Mouse (Mus musculus) MEL (cell line): ENCODE data around the gene Wdr5. TPM values are rescaled to one million over a fixed set of nuclear protein-coding genes. Genes with fewer than 3 reads are reported as not detected.

ENCODE experiments used
- DNase-seq: peaks from one replicate; pipeline ENCODE4 v3.0.0; 2011; ENCODE audit warnings: low read depth, low spot score
- H3K27ac ChIP-seq: 2 replicates; pipeline ENCODE4 v1.5.1; 2012; ENCODE audit warnings: low read depth, mild to moderate bottlenecking, control low read depth, low read length, moderate library complexity; ENCODE audit not compliant: control insufficient read depth
- H3K27me3 ChIP-seq, 2 experiments: fragments of 150-350 bp in 1 of 2; sonication (generic) in 1 of 2; 2 replicates each; pipeline ENCODE4 v1.6.1; 2012; ENCODE audit warnings: low read length in 2 of 2, mild to moderate bottlenecking in 2 of 2, improper control_type of control experiment in 1 of 2, moderate library complexity in 1 of 2; ENCODE audit not compliant: insufficient read depth in 2 of 2, control insufficient read depth in 1 of 2
- H3K36me3 ChIP-seq, 2 experiments: 2 replicates each; pipeline ENCODE4 v1.6.1; 2012 to 2014; ENCODE audit warnings: low read length in 2 of 2, improper control_type of control experiment in 1 of 2, inconsistent platforms in 1 of 2, mild to moderate bottlenecking in 1 of 2; ENCODE audit not compliant: insufficient read depth in 2 of 2, control insufficient read depth in 1 of 2
- H3K4me1 ChIP-seq, 2 experiments: fragments of 150-350 bp in 1 of 2; sonication (generic) in 1 of 2; 2 replicates each; pipeline ENCODE4 v1.6.1; 2012; ENCODE audit warnings: low read length in 2 of 2, improper control_type of control experiment in 1 of 2, mild to moderate bottlenecking in 1 of 2; ENCODE audit not compliant: insufficient read depth in 2 of 2, control insufficient read depth in 1 of 2
- H3K4me3 ChIP-seq, 2 experiments: fragments of 150-350 bp in 1 of 2; sonication (generic) in 1 of 2; 2 replicates each; pipeline ENCODE4 v1.5.1; 2012; ENCODE audit warnings: low read depth in 2 of 2, low read length in 2 of 2, mild to moderate bottlenecking in 2 of 2, moderate library complexity in 2 of 2, control low read depth in 1 of 2, improper control_type of control experiment in 1 of 2; ENCODE audit not compliant: control insufficient read depth in 1 of 2, insufficient read depth in 1 of 2
- H3K79me2 ChIP-seq: 2 replicates; pipeline ENCODE4 v1.6.1; 2012; ENCODE audit warnings: mild to moderate bottlenecking, low read length, moderate library complexity; ENCODE audit not compliant: control insufficient read depth, poor library complexity, insufficient read depth
- H3K9ac ChIP-seq: 2 replicates; pipeline ENCODE4 v1.6.1; 2012; ENCODE audit warnings: low read depth, mild to moderate bottlenecking, control low read depth, low read length, moderate library complexity; ENCODE audit not compliant: control insufficient read depth, poor library complexity, severe bottlenecking
- H3K9me3 ChIP-seq: fragments of 150-350 bp; sonication (generic); replicated peaks from 2 replicates; pipeline ENCODE4 v1.6.1; 2012; ENCODE audit warnings: mild to moderate bottlenecking, low read length, improper control_type of control experiment, moderate library complexity; ENCODE audit not compliant: insufficient read depth
- CHD1 ChIP-seq: IDR thresholded peaks from 2 replicates; pipeline ENCODE4 v1.6.1; 2012; ENCODE audit warnings: low read depth, mild to moderate bottlenecking, inconsistent platforms, low read length, improper control_type of control experiment
- CHD2 ChIP-seq: IDR thresholded peaks from 2 replicates; pipeline ENCODE4 v1.6.1; 2011; ENCODE audit warnings: low read length, improper control_type of control experiment
- CTCF ChIP-seq, 3 experiments: IDR thresholded peaks in 2 of 3; conservative IDR thresholded peaks in 1 of 3; 2 replicates each; pipeline ENCODE4 v1.5.1; 2011 to 2012; ENCODE audit warnings: low read length in 3 of 3, low read depth in 2 of 3, mild to moderate bottlenecking in 2 of 3, improper control_type of control experiment in 1 of 3, inconsistent platforms in 1 of 3, mixed read lengths in 1 of 3, moderate library complexity in 1 of 3; ENCODE audit not compliant: control insufficient read depth in 1 of 3, insufficient read depth in 1 of 3, poor library complexity in 1 of 3, severe bottlenecking in 1 of 3
- ELF1 ChIP-seq: IDR thresholded peaks from 2 replicates; pipeline ENCODE4 v1.6.1; 2014; ENCODE audit warnings: low read depth, mild to moderate bottlenecking, inconsistent platforms, low read length, improper control_type of control experiment, moderate library complexity
- EP300 ChIP-seq, 2 experiments: IDR thresholded peaks; 2 replicates each; pipeline ENCODE4 v1.6.1; 2011; ENCODE audit warnings: improper control_type of control experiment in 2 of 2, low read length in 2 of 2, low read depth in 1 of 2, mild to moderate bottlenecking in 1 of 2
- HCFC1 ChIP-seq: IDR thresholded peaks from 2 replicates; pipeline ENCODE4 v1.6.1; 2012; ENCODE audit warnings: low read depth, mild to moderate bottlenecking, inconsistent platforms, low read length, improper control_type of control experiment, moderate library complexity
- JUND ChIP-seq: IDR thresholded peaks from 2 replicates; pipeline ENCODE4 v1.6.1; 2011; ENCODE audit warnings: low read depth, mild to moderate bottlenecking, improper control_type of control experiment, low read length
- KAT2A ChIP-seq: conservative IDR thresholded peaks from 2 replicates; pipeline ENCODE4 v1.6.1; 2012; ENCODE audit warnings: low read depth, low read length, improper control_type of control experiment, inconsistent platforms
- MAFK ChIP-seq: IDR thresholded peaks from 2 replicates; pipeline ENCODE4 v1.6.1; 2011; ENCODE audit warnings: low read depth, mild to moderate bottlenecking, low read length, improper control_type of control experiment, borderline replicate concordance
- MAX ChIP-seq: IDR thresholded peaks from 2 replicates; pipeline ENCODE4 v1.6.1; 2011; ENCODE audit warnings: low read length, improper control_type of control experiment
- MAZ ChIP-seq: IDR thresholded peaks from 2 replicates; pipeline ENCODE4 v1.6.1; 2012; ENCODE audit warnings: low read depth, mild to moderate bottlenecking, inconsistent platforms, low read length, improper control_type of control experiment
- MXI1 ChIP-seq: IDR thresholded peaks from 2 replicates; pipeline ENCODE4 v1.6.1; 2011; ENCODE audit warnings: mild to moderate bottlenecking, low read depth, low read length, improper control_type of control experiment
- MYB ChIP-seq: IDR thresholded peaks from 2 replicates; pipeline ENCODE4 v1.6.1; 2011; ENCODE audit warnings: mild to moderate bottlenecking, low read depth, low read length, improper control_type of control experiment
- NELFE ChIP-seq: IDR thresholded peaks from 2 replicates; pipeline ENCODE4 v1.6.1; 2011; ENCODE audit warnings: low read depth, low read length, improper control_type of control experiment
- NRF1 ChIP-seq: IDR thresholded peaks from 2 replicates; pipeline ENCODE4 v1.6.1; 2014; ENCODE audit warnings: low read depth, mild to moderate bottlenecking, inconsistent platforms, low read length, improper control_type of control experiment, moderate library complexity; ENCODE audit not compliant: poor library complexity, insufficient read depth, severe bottlenecking
- POLR2A ChIP-seq, 2 experiments: IDR thresholded peaks; 2 replicates each; pipeline ENCODE4 v1.6.1; 2011 to 2012; ENCODE audit warnings: low read length in 2 of 2, mild to moderate bottlenecking in 2 of 2, control low read depth in 1 of 2, improper control_type of control experiment in 1 of 2, low read depth in 1 of 2, moderate library complexity in 1 of 2; ENCODE audit not compliant: control insufficient read depth in 1 of 2, insufficient read depth in 1 of 2, poor library complexity in 1 of 2
- POLR2AphosphoS2 ChIP-seq: IDR thresholded peaks from 2 replicates; pipeline ENCODE4 v1.6.1; 2011; ENCODE audit warnings: low read length, improper control_type of control experiment
- RAD21 ChIP-seq: IDR thresholded peaks from 2 replicates; pipeline ENCODE4 v1.6.1; 2011; ENCODE audit warnings: mild to moderate bottlenecking, low read depth, low read length, improper control_type of control experiment
- SIN3A ChIP-seq: IDR thresholded peaks from 2 replicates; pipeline ENCODE4 v1.6.1; 2012; ENCODE audit warnings: low read length, improper control_type of control experiment, inconsistent platforms
- TBP ChIP-seq: IDR thresholded peaks from 2 replicates; pipeline ENCODE4 v1.8.0; 2011; ENCODE audit warnings: low read depth, low read length, improper control_type of control experiment
- TCF12 ChIP-seq: IDR thresholded peaks from 2 replicates; pipeline ENCODE4 v1.6.1; 2014; ENCODE audit warnings: low read depth, mild to moderate bottlenecking, inconsistent platforms, low read length, improper control_type of control experiment, moderate library complexity
- UBTF ChIP-seq: IDR thresholded peaks from 2 replicates; pipeline ENCODE4 v1.6.1; 2012; ENCODE audit warnings: low read depth, mild to moderate bottlenecking, inconsistent platforms, low read length, improper control_type of control experiment, moderate library complexity, borderline replicate concordance; ENCODE audit not compliant: insufficient read depth
- USF1 ChIP-seq: IDR thresholded peaks from 2 replicates; pipeline ENCODE4 v1.6.1; 2014; ENCODE audit warnings: low read depth, mild to moderate bottlenecking, inconsistent platforms, low read length, improper control_type of control experiment, moderate library complexity
- ZMIZ1 ChIP-seq: IDR thresholded peaks from 2 replicates; pipeline ENCODE4 v1.6.1; 2012; ENCODE audit warnings: low read depth, mild to moderate bottlenecking, inconsistent platforms, low read length, improper control_type of control experiment, moderate library complexity
- ZNF384 ChIP-seq: IDR thresholded peaks from 2 replicates; pipeline ENCODE4 v1.6.1; 2012; ENCODE audit warnings: low read depth, mild to moderate bottlenecking, inconsistent platforms, low read length, improper control_type of control experiment
- polyA plus RNA-seq, 2 experiments: library from polyadenylated mRNA; stranded (reverse) in 1 of 2; unstranded in 1 of 2; fragments of >175 nt in 1 of 2; fragments of >200 nt in 1 of 2; gene quantifications; 2 replicates each; pipeline versions ENCODE4 v1.2.1 to v1.2.4; 2012; ENCODE audit warnings: low replicate concordance in 2 of 2, low read depth in 1 of 2; ENCODE audit not compliant: insufficient read length in 2 of 2, insufficient read depth in 1 of 2, missing spikeins in 1 of 2
- total RNA-seq: library from RNA; depleted of rRNA; stranded (reverse); fragments of 300-350 nt; gene quantifications from 2 replicates; pipeline ENCODE4 v1.2.3, GENCODE M21; 2012

Gene Wdr5
- total and polyA plus RNA-seq, 3 experiments, result 78.3 to 96.9 TPM; not detected in 1

GRCm38 (mm10) chr2:27474621-27475484 lies 40.1 kb upstream of the Wdr5 start:
- Histone ChIP-seq H3K9ac (peak overlapping the region; percentile 94), H3K4me3 (peak overlapping the region; percentile 95 to 97), H3K4me1 (peaks cover 15 to 28% of the 10 kb centered on the region in 2 experiments), H3K36me3 (peaks cover 0 to 13% of the 10 kb centered on the region in 2 experiments; a peak in 3 of 4 replicates), H3K79me2 (peaks cover 50% of the 10 kb centered on the region), H3K27me3 (no peaks in the 10 kb centered on the region), H3K9me3 (no peaks in the 10 kb centered on the region), H3K27ac (peak overlapping the region; percentile 68)
- DNase-seq, result peak; percentile 75
- peak; percentile 48; the same call in 1 of the 2 replicates for TF ChIP-seq MAZ
- no peak for TF ChIP-seq RAD21
- TF ChIP-seq SIN3A, result peak; percentile 53
- TF ChIP-seq JUND, result no peak
- TF ChIP-seq UBTF, result 0 out of 2 replicates have a peak, but pooled peaks have one; percentile 70
- TF ChIP-seq NRF1, result peak; percentile 30; the same call in 1 of the 2 replicates
- peak; percentile 75 for TF ChIP-seq MXI1

GRCm38 (mm10) chr2:27475495-27476302 lies 39.3 kb upstream of the Wdr5 start:
- no peaks in the 10 kb centered on the region for H3K27me3 ChIP-seq
- H3K4me3 ChIP-seq, result peak overlapping the region; percentile 95 to 97
- TF ChIP-seq MXI1 (peak; percentile 28; the same call in 1 of the 2 replicates), CHD1 (no peak), TCF12 (peak; percentile 31; the same call in 1 of the 2 replicates), NRF1 (peak; percentile 71), SIN3A (peak; percentile 90), MAX (peak; percentile 21), NELFE (peak; percentile 87), TBP (0 out of 2 replicates have a peak, but pooled peaks have one; percentile 40), MAZ (peak; percentile 49; the same call in 1 of the 2 replicates), ZNF384 (no peak), KAT2A (peak; percentile 77; the same call in 1 of the 2 replicates), ZMIZ1 (peak; percentile 95), EP300 (IDR thresholded peaks at IDR 0.05; ENCODE audit: low read depth in 1 of 2, low read length in 2 of 2) (no peak), CHD2 (no peak), POLR2AphosphoS2 (no peak; the same call in 1 of the 2 replicates), MYB (no peak), CTCF (IDR thresholded peaks at IDR 0.05 in 2 of 3, conservative IDR thresholded peaks at IDR 0.05 in 1 of 3; ENCODE audit: control insufficient read depth in 1 of 3, insufficient read depth in 1 of 3, low read depth in 2 of 3, low read length in 3 of 3, poor library complexity in 1 of 3, severe bottlenecking in 1 of 3) (no peak), POLR2A (IDR thresholded peaks at IDR 0.05; ENCODE audit: control insufficient read depth in 1 of 2, insufficient read depth in 1 of 2, low read depth in 1 of 2, low read length in 2 of 2, poor library complexity in 1 of 2) (peak; percentile 78 to 97), MAFK (no peak), ELF1 (peak; percentile 40; the same call in 1 of the 2 replicates), USF1 (0 out of 2 replicates have a peak, but pooled peaks have one; percentile 3), HCFC1 (peak; percentile 91)
- peak; percentile 94 for DNase-seq
- H3K9me3 ChIP-seq, result no peaks in the 10 kb centered on the region
- peak overlapping the region; percentile 82 for H3K27ac ChIP-seq
- peak overlapping the region; percentile 94 for H3K9ac ChIP-seq
- peaks cover 44% of the 10 kb centered on the region for H3K79me2 ChIP-seq
- H3K4me1 ChIP-seq, result peaks cover 9 to 20% of the 10 kb centered on the region in 2 experiments
- peaks cover 0 to 11% of the 10 kb centered on the region in 2 experiments; a peak in 3 of 4 replicates for H3K36me3 ChIP-seq
